10 mouse cellular contexts compared by ENCODE assay signal in the genomic region with DNA sequence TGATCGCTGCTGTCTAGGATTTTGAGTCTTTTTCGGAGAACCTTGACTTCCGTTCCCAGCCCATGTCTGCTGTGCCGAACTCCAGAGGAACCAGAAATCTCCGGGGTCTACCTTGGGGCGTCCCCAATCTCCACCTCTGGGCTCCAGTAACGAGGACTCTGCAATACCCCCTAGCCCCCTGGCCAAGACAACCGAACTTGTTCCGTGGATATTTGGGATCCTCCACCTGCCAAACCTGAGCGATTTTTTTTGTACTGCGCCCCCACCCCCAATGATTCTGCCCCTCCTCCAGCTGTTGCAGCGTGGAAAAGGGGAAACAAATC. TPM values are rescaled to one million over a fixed set of nuclear protein-coding genes. Genes with fewer than 3 reads are reported as not detected.
DNase-seq lines count a peak whose midpoint lies in the region; ATAC-seq lines count a peak whose summit lies in the region.
"Had no signal": no experiment of that assay in that cellular context is flagged by ENCODE, and none has a peak within 500 bp of the region (broad histone marks: within the 10 kb centered on the region; RNA-seq: fewer than 3 reads in every experiment).

No protein-coding gene starts in this region.

- no peak for ATAC-seq in heart, embryonic 16.5 days (replicated peaks; ENCODE audit: extremely low read depth, insufficient read depth, low FRiP score)
- ATAC-seq in embryonic facial prominence, embryonic 11.5 days (replicated peaks; ENCODE audit: insufficient number of reproducible peaks, low FRiP score, low TSS enrichment, low read depth): peak; percentile 34
- ATAC-seq in hindbrain, embryonic 16.5 days: peak; percentile 74
- ATAC-seq in midbrain, embryonic 15.5 days (replicated peaks): peak; percentile 73

- H3K4me1 ChIP-seq in heart, embryonic 16.5 days (ENCODE audit: control insufficient read depth, insufficient read depth, low read length): 0 out of 2 replicates have a peak, but pooled peaks cover 3% of the 10 kb centered on the region
- H3K4me1 ChIP-seq in embryonic facial prominence, embryonic 11.5 days (ENCODE audit: control insufficient read depth, insufficient read depth, low read length): no peaks in the 10 kb centered on the region; the same call in 1 of the 2 replicates
- no peaks in the 10 kb centered on the region for H3K4me1 ChIP-seq in hindbrain, embryonic 16.5 days (ENCODE audit: control insufficient read depth, insufficient read depth, low read depth, low read length)
- peaks cover 12% of the 10 kb centered on the region; the same call in 1 of the 2 replicates for H3K4me1 ChIP-seq in midbrain, embryonic 15.5 days

- DNase-seq in heart, adult 18-20 months: no peak
- DNase-seq in embryonic facial prominence, embryonic 11.5 days (ENCODE audit: low spot score): no peak
- no peak for DNase-seq in spleen, postnatal 10 days (ENCODE audit: low spot score in 2 of 2)
- DNase-seq in left cerebral cortex, adult 18-20 months (ENCODE audit: low spot score in 2 of 2): no peak
- no peak for DNase-seq in urinary bladder, postnatal 25 days (ENCODE audit: low spot score)

- peak overlapping the region; percentile 70 for H3K9ac ChIP-seq in heart, embryonic 16.5 days (ENCODE audit: low read length)
- peak overlapping the region; percentile 6; the same call in 1 of the 2 replicates for H3K9ac ChIP-seq in embryonic facial prominence, embryonic 11.5 days (replicated peaks; ENCODE audit: low read length)
- H3K9ac ChIP-seq in hindbrain, embryonic 16.5 days (ENCODE audit: low read depth, low read length): peak overlapping the region; percentile 79
- H3K9ac ChIP-seq in midbrain, embryonic 15.5 days: peak overlapping the region; percentile 68

- H3K27ac ChIP-seq in heart, embryonic 16.5 days (ENCODE audit: low read length): peak overlapping the region; percentile 76
- no peak overlapping the region for H3K27ac ChIP-seq in embryonic facial prominence, embryonic 11.5 days (replicated peaks; ENCODE audit: low read depth, low read length)
- peak overlapping the region; percentile 72 for H3K27ac ChIP-seq in hindbrain, embryonic 16.5 days (ENCODE audit: low read depth, low read length)
- peak overlapping the region; percentile 71 for H3K27ac ChIP-seq in midbrain, embryonic 15.5 days

- H3K4me2 ChIP-seq in heart, embryonic 16.5 days (ENCODE audit: low read depth, low read length): peak overlapping the region; percentile 66
- peak overlapping the region; percentile 84 for H3K4me2 ChIP-seq in embryonic facial prominence, embryonic 11.5 days (ENCODE audit: low read depth, low read length)
- H3K4me2 ChIP-seq in hindbrain, embryonic 16.5 days (ENCODE audit: low read length): peak overlapping the region; percentile 71
- H3K4me2 ChIP-seq in midbrain, embryonic 15.5 days: peak overlapping the region; percentile 90

- H3K36me3 ChIP-seq in heart, embryonic 16.5 days (ENCODE audit: control insufficient read depth, insufficient read depth): peaks cover 6% of the 10 kb centered on the region; the same call in 1 of the 2 replicates
- no peaks in the 10 kb centered on the region for H3K36me3 ChIP-seq in embryonic facial prominence, embryonic 11.5 days (replicated peaks; ENCODE audit: control insufficient read depth, insufficient read depth, low read depth, low read length)
- peaks cover 8% of the 10 kb centered on the region; the same call in 1 of the 2 replicates for H3K36me3 ChIP-seq in hindbrain, embryonic 16.5 days (ENCODE audit: control insufficient read depth, insufficient read depth, low read length)
- 0 out of 2 replicates have a peak, but pooled peaks cover 2% of the 10 kb centered on the region for H3K36me3 ChIP-seq in midbrain, embryonic 15.5 days (replicated peaks)

- H3K4me3 ChIP-seq in heart, embryonic 16.5 days (ENCODE audit: low read length): peak overlapping the region; percentile 66
- peak overlapping the region; percentile 39 for H3K4me3 ChIP-seq in embryonic facial prominence, embryonic 11.5 days (ENCODE audit: low read depth, low read length)
- H3K4me3 ChIP-seq in hindbrain, embryonic 16.5 days (ENCODE audit: low read length): peak overlapping the region; percentile 58
- H3K4me3 ChIP-seq in midbrain, embryonic 15.5 days: peak overlapping the region; percentile 67

- 2% methylated on average over 12 of the region's 12 CpGs for WGBS in heart, embryonic 16.5 days
- WGBS in embryonic facial prominence, embryonic 11.5 days: 0% methylated on average over 12 of the region's 12 CpGs
- WGBS in hindbrain, embryonic 16.5 days: under 1% methylated on average over 12 of the region's 12 CpGs
- under 1% methylated on average over 12 of the region's 12 CpGs for whole genome bisulfite sequencing in midbrain, embryonic 15.5 days

- H3K9me3 ChIP-seq in heart, embryonic 16.5 days (replicated peaks; ENCODE audit: control insufficient read depth, low read length): no peaks in the 10 kb centered on the region
- no peaks in the 10 kb centered on the region for H3K9me3 ChIP-seq in embryonic facial prominence, embryonic 11.5 days (replicated peaks; ENCODE audit: control insufficient read depth, low read length)
- H3K9me3 ChIP-seq in hindbrain, embryonic 16.5 days (ENCODE audit: control insufficient read depth, low read length): no peaks in the 10 kb centered on the region
- no peaks in the 10 kb centered on the region for H3K9me3 ChIP-seq in midbrain, embryonic 15.5 days

- H3K27me3 ChIP-seq in heart, embryonic 16.5 days (ENCODE audit: control insufficient read depth, insufficient read depth, low read length): no peaks in the 10 kb centered on the region
- no peaks in the 10 kb centered on the region for H3K27me3 ChIP-seq in embryonic facial prominence, embryonic 11.5 days (ENCODE audit: control insufficient read depth, insufficient read depth, low read length)
- no peaks in the 10 kb centered on the region for H3K27me3 ChIP-seq in hindbrain, embryonic 16.5 days (replicated peaks; ENCODE audit: control insufficient read depth, insufficient read depth, low read length)
- H3K27me3 ChIP-seq in midbrain, embryonic 15.5 days (replicated peaks): no peaks in the 10 kb centered on the region
- H3K27me3 ChIP-seq: CH12.LX had no signal

RNA-seq across cellular contexts. Expression of a gene that starts 0.2 kb away (rescaled TPM):
- 6.1 and 6.2 TPM in 2 replicates for polyA plus RNA-seq in heart, embryonic 16.5 days (2015; fragmentation: Nextera tagmentation; extraction: Ambion mirVana)
- total RNA-seq in heart, adult 18-20 months (2021): under 1 TPM; 0.79 to 0.80 TPM
- polyA plus RNA-seq in embryonic facial prominence, embryonic 11.5 days (2014; fragmentation: Nextera tagmentation; extraction: Ambion mirVana): 0.11 and 0.68 TPM in 2 replicates
- polyA plus RNA-seq in hindbrain, embryonic 16.5 days (2015; fragmentation: Nextera tagmentation; extraction: Ambion mirVana): 10.1 and 10.5 TPM in 2 replicates
- 9.3 and 9.6 TPM in 2 replicates for polyA plus RNA-seq in midbrain, embryonic 15.5 days (2015; fragmentation: Nextera tagmentation; extraction: Ambion mirVana)
- total RNA-seq in left cerebral cortex, adult 18-20 months (2021): 10 to 100 TPM; 36.2 to 42.2 TPM
- total RNA-seq: CH12.LX had no signal
- polyA plus RNA-seq: gonadal fat pad, adult 2 months had no signal

Comparison
In these comparisons a context has a peak if more than half of its experiments do, and no peak if none do; other contexts are left out.
1. H3K9ac ChIP-seq: peak in every context shown above with its lines; median percentile 79 in hindbrain, embryonic 16.5 days; 70 in heart, embryonic 16.5 days; 68 in midbrain, embryonic 15.5 days; 6 in embryonic facial prominence, embryonic 11.5 days.